Mouse (Mus musculus): ENCODE results near the gene Ebi3.

DNA sequence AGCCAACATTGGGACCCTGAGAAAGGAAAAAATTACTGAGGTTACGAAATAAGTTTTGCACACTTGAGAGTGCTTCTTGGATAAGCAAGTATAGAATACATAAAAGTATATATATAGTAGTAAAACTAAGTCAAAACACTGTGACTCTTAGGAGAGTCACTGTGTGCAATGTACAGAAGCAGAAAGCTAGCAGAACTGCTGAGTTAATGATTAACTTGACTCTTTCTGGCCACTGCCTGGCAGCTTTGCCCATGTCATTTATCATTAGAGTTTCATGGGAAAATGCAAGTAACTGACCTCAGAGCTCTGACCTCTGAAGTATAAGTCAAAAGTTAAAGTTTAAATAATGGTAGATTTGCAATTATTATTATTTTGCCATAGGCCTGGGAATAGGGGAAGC lies 48.8 kb upstream of the Ebi3 start:
- no peak for TF ChIP-seq CTCF (IDR thresholded peaks at IDR 0.05; ENCODE audit: borderline replicate concordance, control insufficient read depth, extremely low read depth, insufficient read depth, low read length, poor library complexity)
- no peak for TF ChIP-seq POLR2A (IDR thresholded peaks at IDR 0.05; ENCODE audit: control insufficient read depth, extremely low read depth, insufficient read depth, low read length, poor library complexity)

Measured in thymus, adult 2 months (tissue).